Mouse (Mus musculus) liver, embryonic 11.5 days (tissue): ENCODE measurements around the gene Zdhhc6. TPM values are rescaled to one million over a fixed set of nuclear protein-coding genes. Genes with fewer than 3 reads are reported as not detected.

ENCODE experiments used
- ATAC-seq: fragments of 200-750 bp; cut with Nextera tagmentation; replicated peaks from 2 replicates; pipeline ENCODE4 v1.8.0; 2017; ENCODE audit warnings: moderate number of reproducible peaks, mild to moderate bottlenecking, moderate TSS enrichment, moderate library complexity; ENCODE audit not compliant: low FRiP score
- DNase-seq: peaks from one replicate; pipeline ENCODE4 v3.0.0-alpha.2; 2017; ENCODE audit warnings: low spot score
- H3K27ac ChIP-seq: fragments of 300-500 bp; sonication (generic); 2 replicates; pipeline ENCODE4 v1.5.1; 2014; ENCODE audit warnings: mild to moderate bottlenecking, low read depth, low read length, control low read depth
- H3K27me3 ChIP-seq: fragments of 300-500 bp; sonication (generic); replicated peaks from 2 replicates; pipeline ENCODE4 v1.6.1; 2014; ENCODE audit warnings: low read length, mixed read lengths; ENCODE audit not compliant: control insufficient read depth, insufficient read depth
- H3K36me3 ChIP-seq: fragments of 300-500 bp; sonication (generic); 2 replicates; pipeline ENCODE4 v1.6.1; 2014; ENCODE audit warnings: mild to moderate bottlenecking, low read length, moderate library complexity, mixed read lengths; ENCODE audit not compliant: control insufficient read depth, insufficient read depth
- H3K4me1 ChIP-seq: fragments of 300-500 bp; sonication (generic); replicated peaks from 2 replicates; pipeline ENCODE4 v1.6.1; 2014; ENCODE audit warnings: low read length, mixed read lengths; ENCODE audit not compliant: control insufficient read depth, insufficient read depth
- H3K4me2 ChIP-seq: fragments of 300-500 bp; sonication (generic); 2 replicates; pipeline ENCODE4 v1.6.1; 2014; ENCODE audit warnings: mild to moderate bottlenecking, control low read depth, moderate library complexity
- H3K4me3 ChIP-seq: fragments of 300-500 bp; sonication (generic); 2 replicates; pipeline ENCODE4 v1.5.1; 2014; ENCODE audit warnings: low read depth, low read length, control low read depth
- H3K9ac ChIP-seq: fragments of 300-500 bp; sonication (generic); 2 replicates; pipeline ENCODE4 v1.6.1; 2014; ENCODE audit warnings: low read depth, low read length, control low read depth
- H3K9me3 ChIP-seq: fragments of 300-500 bp; sonication (generic); 2 replicates; pipeline ENCODE4 v1.6.1; 2016; ENCODE audit warnings: low read length, inconsistent platforms, mixed read lengths; ENCODE audit not compliant: control insufficient read depth
- WGBS: fragments of 180-500 bp; shearing (Covaris S2); extraction: QIAGEN DNeasy Blood & Tissue Kit; methylation state at CpG from one replicate; pipeline ENCODE4 v1.1.7; 2014; 5-methylcytosine and 5-hydroxymethylcytosine counted together
- polyA plus RNA-seq: library from polyadenylated mRNA; unstranded; fragments of >200 nt; fragmentation: Nextera tagmentation; extraction: Ambion mirVana; gene quantifications from 2 replicates; pipeline ENCODE4 v1.2.1, GENCODE M21; 2014

Zdhhc6 gene
- polyA plus RNA-seq, 1 experiment from 2014 or later, result 120 TPM

- WGBS, result 18% methylated on average over 2 of the region's 2 CpGs
- Histone ChIP-seq H3K4me2 (no peak overlapping the region), H3K4me3 (no peak overlapping the region), H3K9ac (no peak overlapping the region), H3K27me3 (no peaks in the 10 kb centered on the region), H3K4me1 (peaks cover 9% of the 10 kb centered on the region), H3K9me3 (no peaks in the 10 kb centered on the region), H3K36me3 (no peaks in the 10 kb centered on the region), H3K27ac (no peak overlapping the region)
- DNase-seq (no peak), ATAC-seq (no peak)
Measured at GRCm38 (mm10) chr19:55236026-55236425, 79.8 kb downstream of the Zdhhc6 start.

GRCm38 (mm10) chr19:55232136-55232535, 83.7 kb downstream of the Zdhhc6 start:
- ATAC-seq, result peak; percentile 52; the same call in 1 of the 2 replicates
- WGBS, result 50% methylated on average over 8 of the region's 8 CpGs
- Histone ChIP-seq H3K4me2 (no peak overlapping the region), H3K36me3 (no peaks in the 10 kb centered on the region), H3K9ac (no peak overlapping the region), H3K4me1 (peaks cover 9% of the 10 kb centered on the region), H3K27me3 (no peaks in the 10 kb centered on the region), H3K27ac (no peak overlapping the region), H3K4me3 (no peak overlapping the region), H3K9me3 (no peaks in the 10 kb centered on the region)
- no peak for DNase-seq

- 71% methylated on average over 10 of the region's 10 CpGs for WGBS
Measured at GRCm38 (mm10) chr19:55231081-55231480, 84.8 kb downstream of the Zdhhc6 start.

GRCm38 (mm10) chr19:55227135-55227534, 88.7 kb downstream of the Zdhhc6 start:
- H3K27me3 ChIP-seq, result no peaks in the 10 kb centered on the region
- H3K27ac ChIP-seq, result no peak overlapping the region
- H3K4me3 ChIP-seq, result no peak overlapping the region
- ATAC-seq (no peak), DNase-seq (no peak)
- H3K4me1 ChIP-seq, result peaks cover 5% of the 10 kb centered on the region; the same call in 1 of the 2 replicates
- no peak overlapping the region for H3K9ac ChIP-seq
- H3K9me3 ChIP-seq, result no peaks in the 10 kb centered on the region
- WGBS, result 74% methylated on average over 7 of the region's 7 CpGs
- H3K36me3 ChIP-seq, result no peaks in the 10 kb centered on the region
- H3K4me2 ChIP-seq, result no peak overlapping the region

More at GRCm38 (mm10) chr19:55231081-55231480, 84.8 kb downstream of the Zdhhc6 start:
- Histone ChIP-seq H3K36me3 (no peaks in the 10 kb centered on the region), H3K27ac (no peak overlapping the region), H3K27me3 (no peaks in the 10 kb centered on the region), H3K4me3 (no peak overlapping the region), H3K9ac (no peak overlapping the region), H3K4me1 (peaks cover 9% of the 10 kb centered on the region), H3K4me2 (no peak overlapping the region), H3K9me3 (no peaks in the 10 kb centered on the region)
- ATAC-seq (no peak), DNase-seq (no peak)

- no peak overlapping the region for H3K27ac ChIP-seq
- DNase-seq (no peak), ATAC-seq (no peak)
- no peaks in the 10 kb centered on the region for H3K36me3 ChIP-seq
- H3K27me3 ChIP-seq, result no peaks in the 10 kb centered on the region
- H3K4me2 ChIP-seq, result no peak overlapping the region
- no peak overlapping the region for H3K4me3 ChIP-seq
- H3K9ac ChIP-seq, result no peak overlapping the region
- H3K4me1 ChIP-seq, result peaks cover 5% of the 10 kb centered on the region; the same call in 1 of the 2 replicates
- H3K9me3 ChIP-seq, result no peaks in the 10 kb centered on the region
- 70% methylated on average over 5 of the region's 5 CpGs for WGBS
Measured at GRCm38 (mm10) chr19:55226621-55227020, 89.2 kb downstream of the Zdhhc6 start.

GRCm38 (mm10) chr19:55222268-55222667, 93.6 kb downstream of the Zdhhc6 start:
- 89% methylated on average over 9 of the region's 9 CpGs for WGBS
- peaks cover 13% of the 10 kb centered on the region for H3K4me1 ChIP-seq

More at GRCm38 (mm10) chr19:55222268-55222667, 93.6 kb downstream of the Zdhhc6 start:
- H3K4me3 ChIP-seq, result no peak overlapping the region
- no peaks in the 10 kb centered on the region for H3K9me3 ChIP-seq
- ATAC-seq (no peak), DNase-seq (no peak)
- H3K27me3 ChIP-seq, result no peaks in the 10 kb centered on the region
- H3K9ac ChIP-seq, result no peak overlapping the region
- no peak overlapping the region for H3K27ac ChIP-seq
- H3K36me3 ChIP-seq, result no peaks in the 10 kb centered on the region
- no peak overlapping the region for H3K4me2 ChIP-seq

Other genes starting within 250 kb of the Zdhhc6 start
- 36.3 and 42.2 TPM in 2 replicates for gene Gpam, start 188.8 kb downstream of the Zdhhc6 start, polyA plus RNA-seq
- gene Tectb, start 135.3 kb downstream of the Zdhhc6 start, polyA plus RNA-seq, result not detected in 2 replicates
- gene Gucy2g, start 74.8 kb downstream of the Zdhhc6 start, polyA plus RNA-seq, result 0.04 TPM in 1 of 2 replicates, not detected in the other
- 125 and 130 TPM in 2 replicates for gene Acsl5, start 64.1 kb downstream of the Zdhhc6 start, polyA plus RNA-seq
- 26.4 and 30.1 TPM in 2 replicates for gene Vti1a, start 263 bp upstream of the Zdhhc6 start, polyA plus RNA-seq